In genomic region chr9:43742902-43743646, GRCm38 (mm10) we compare ENCODE assay signal across 8 mouse cellular contexts. TPM values are rescaled to one million over a fixed set of nuclear protein-coding genes. Genes with fewer than 3 reads are reported as not detected.
DNase-seq lines count a peak whose midpoint lies in the region; ATAC-seq and TF ChIP-seq lines count a peak whose summit lies in the region.

No protein-coding gene starts in this region.

- no peaks in the 10 kb centered on the region for H3K36me3 ChIP-seq in E14TG2a.4 (ENCODE audit: insufficient read depth, low read length)
- no peaks in the 10 kb centered on the region for H3K36me3 ChIP-seq in embryonic facial prominence, embryonic 10.5 days (replicated peaks)
- H3K36me3 ChIP-seq in heart, embryonic 10.5 days = no peaks in the 10 kb centered on the region
- no peaks in the 10 kb centered on the region for H3K36me3 ChIP-seq in lung, embryonic 16.5 days (ENCODE audit: control insufficient read depth, insufficient read depth, low read length)

- peak; percentile 65 for DNase-seq in embryonic facial prominence, embryonic 10.5 days (ENCODE audit: low spot score)
- DNase-seq in heart, embryonic 10.5 days (ENCODE audit: low spot score) = peak; percentile 86
- DNase-seq in kidney, adult 8-10 months = peak; percentile 75 to 79
- peak; percentile 78 for DNase-seq in ovary, postnatal 36 days (ENCODE audit: low spot score)
- no peak for DNase-seq in layer of hippocampus, adult 8-10 months (ENCODE audit: low spot score in 2 of 2)

- peak overlapping the region; percentile 91 for H3K9ac ChIP-seq in lung, embryonic 16.5 days (ENCODE audit: low read length)

- peaks cover 33% of the 10 kb centered on the region for H3K27me3 ChIP-seq in E14TG2a.4 (ENCODE audit: insufficient read depth, low read length)
- H3K27me3 ChIP-seq in embryonic facial prominence, embryonic 10.5 days (replicated peaks; ENCODE audit: low read depth, poor library complexity, severe bottlenecking) = peaks cover 52% of the 10 kb centered on the region
- peaks cover 33% of the 10 kb centered on the region; the same call in 1 of the 2 replicates for H3K27me3 ChIP-seq in heart, embryonic 10.5 days (ENCODE audit: insufficient read depth, poor library complexity, severe bottlenecking)
- no peaks in the 10 kb centered on the region for H3K27me3 ChIP-seq in lung, embryonic 16.5 days (ENCODE audit: control insufficient read depth, insufficient read depth, low read depth, low read length)

- peak; percentile 36 for ATAC-seq in activated CD4-positive, CD25-positive, alpha-beta regulatory T cell, adult 4 months
- peak; percentile 76 for ATAC-seq in lung, embryonic 16.5 days (ENCODE audit: low read depth)

- WGBS in embryonic facial prominence, embryonic 10.5 days = under 1% methylated on average over 27 of the region's 27 CpGs
- 2% methylated on average over 27 of the region's 27 CpGs for WGBS in heart, embryonic 10.5 days
- 1% methylated on average over 27 of the region's 27 CpGs for WGBS in lung, embryonic 16.5 days

- peak overlapping the region; percentile 95 for H3K4me2 ChIP-seq in lung, embryonic 16.5 days (ENCODE audit: low read depth, low read length)

- H3K9me3 ChIP-seq in E14TG2a.4 (ENCODE audit: low read length) = no peaks in the 10 kb centered on the region
- H3K9me3 ChIP-seq in embryonic facial prominence, embryonic 10.5 days = no peaks in the 10 kb centered on the region
- H3K9me3 ChIP-seq in heart, embryonic 10.5 days = no peaks in the 10 kb centered on the region
- no peaks in the 10 kb centered on the region for H3K9me3 ChIP-seq in lung, embryonic 16.5 days (ENCODE audit: control insufficient read depth, low read length)

- H3K4me3 ChIP-seq in E14TG2a.4 (replicated peaks; ENCODE audit: low read length) = peak overlapping the region; percentile 94
- peak overlapping the region; percentile 88 for H3K4me3 ChIP-seq in embryonic facial prominence, embryonic 10.5 days
- H3K4me3 ChIP-seq in heart, embryonic 10.5 days = peak overlapping the region; percentile 82
- peak overlapping the region; percentile 93 for H3K4me3 ChIP-seq in lung, embryonic 16.5 days (ENCODE audit: low read length)

- peaks cover 87% of the 10 kb centered on the region for H3K4me1 ChIP-seq in E14TG2a.4 (replicated peaks; ENCODE audit: low read depth, low read length)
- peaks cover 67% of the 10 kb centered on the region for H3K4me1 ChIP-seq in embryonic facial prominence, embryonic 10.5 days
- H3K4me1 ChIP-seq in heart, embryonic 10.5 days = peaks cover 52% of the 10 kb centered on the region
- peaks cover 31% of the 10 kb centered on the region for H3K4me1 ChIP-seq in lung, embryonic 16.5 days (replicated peaks; ENCODE audit: control insufficient read depth, insufficient read depth, low read length)

- TF ChIP-seq CTCF in E14TG2a.4 (conservative IDR thresholded peaks at IDR 0.05; ENCODE audit: low read length) = no peak

- peak overlapping the region; percentile 98 for H3K27ac ChIP-seq in embryonic facial prominence, embryonic 10.5 days (replicated peaks)
- peak overlapping the region; percentile 94 for H3K27ac ChIP-seq in heart, embryonic 10.5 days
- peak overlapping the region; percentile 96 for H3K27ac ChIP-seq in lung, embryonic 16.5 days (ENCODE audit: low read length)

RNA-seq across cellular contexts. Expression of gene Nectin1, which starts 0.7 kb away (rescaled TPM):
- 1 to 10 TPM; 1.2 to 1.5 TPM for polyA plus RNA-seq in activated CD4-positive, CD25-positive, alpha-beta regulatory T cell, adult 4 months (2017; shearing (Covaris generic))
- polyA plus RNA-seq in embryonic facial prominence, embryonic 10.5 days (2016; fragmentation: Nextera tagmentation; extraction: Ambion mirVana) = 5.0 TPM in 2 replicates
- 1.7 and 3.9 TPM in 2 replicates for polyA plus RNA-seq in heart, embryonic 10.5 days (2016; fragmentation: Nextera tagmentation; extraction: Ambion mirVana)
- 3.9 and 4.6 TPM in 2 replicates for polyA plus RNA-seq in lung, embryonic 16.5 days (2015; fragmentation: Nextera tagmentation; extraction: Ambion mirVana)
- total RNA-seq in layer of hippocampus, adult 8-10 months (2022) = 10 to 100 TPM; 56.8 to 64.0 (median 59.8) TPM

Comparison
In these comparisons a context has a peak if more than half of its experiments do, and no peak if none do; other contexts are left out.
1. DNase-seq: peak in embryonic facial prominence, embryonic 10.5 days (single experiment), heart, embryonic 10.5 days (single experiment), kidney, adult 8-10 months (2 of 2) and ovary, postnatal 36 days (single experiment); none in layer of hippocampus, adult 8-10 months (0 of 2).
2. Peak in every context shown above with its lines, with median percentiles within 50 percentile points of each other: H3K4me3 ChIP-seq and H3K27ac ChIP-seq.